Mouse (Mus musculus) embryonic facial prominence, embryonic 15.5 days (tissue): ENCODE data around the gene Mrpl22. TPM values are rescaled to one million over a fixed set of nuclear protein-coding genes. Genes with fewer than 3 reads are reported as not detected.

ENCODE experiments used
- polyA plus RNA-seq: library from polyadenylated mRNA; unstranded; fragments of >200 nt; fragmentation: Nextera tagmentation; extraction: Ambion mirVana; gene quantifications from 2 replicates; pipeline ENCODE4 v1.2.1, GENCODE M21; 2015

Mrpl22 gene
- polyA plus RNA-seq, 1 experiment from 2014 or later: 107 TPM

Other genes with a start within 250 kb of the Mrpl22 start
- 19.3 and 20.2 TPM in 2 replicates for gene Larp1, start 162.6 kb upstream of the Mrpl22 start, polyA plus RNA-seq
- gene Gm12248, start 78.5 kb upstream of the Mrpl22 start, polyA plus RNA-seq: 0.14 TPM in 1 of 2 replicates, not detected in the other
- 96.3 and 97.5 TPM in 2 replicates for gene Cnot8, start 67.5 kb upstream of the Mrpl22 start, polyA plus RNA-seq
- gene Gemin5, start 3.1 kb upstream of the Mrpl22 start, polyA plus RNA-seq: 16.1 and 16.6 TPM in 2 replicates
- 8.5 and 9.0 TPM in 2 replicates for gene Igtp, start 27.9 kb downstream of the Mrpl22 start, polyA plus RNA-seq
- gene Irgm2, start 28.0 kb downstream of the Mrpl22 start, polyA plus RNA-seq: 3.6 and 4.7 TPM in 2 replicates
- gene 4930438A08Rik, start 103.1 kb downstream of the Mrpl22 start, polyA plus RNA-seq: 2.0 and 2.4 TPM in 2 replicates
- gene Zfp692, start 135.4 kb downstream of the Mrpl22 start, polyA plus RNA-seq: 33.1 and 37.1 TPM in 2 replicates
- gene Zfp672, start 158.7 kb downstream of the Mrpl22 start, polyA plus RNA-seq: 39.6 and 41.0 TPM in 2 replicates
- 34.0 and 38.7 TPM in 2 replicates for gene Sh3bp5l, start 159.1 kb downstream of the Mrpl22 start, polyA plus RNA-seq
- 0.20 and 0.35 TPM in 2 replicates for gene Lypd8, start 207.4 kb downstream of the Mrpl22 start, polyA plus RNA-seq
- gene 1810065E05Rik, start 249.4 kb downstream of the Mrpl22 start, polyA plus RNA-seq: not detected in 2 replicates